Mouse (Mus musculus) heart, embryonic 10.5 days (tissue): ENCODE measurements at regions not wholly inside any gene's neighbourhood (a gene's known extent, or its start where the extent isn't known, plus 50 kb on each side); places are given as distances from the start of the nearest gene placed in this dataset.
A peak's percentile ranks its signal among the peaks of the same experiment; 100 is the strongest.

Source experiments
- DNase-seq: peaks from one replicate; pipeline ENCODE4 v3.0.0-alpha.2; 2017; ENCODE audit warnings: low spot score
- H3K27ac ChIP-seq: fragments of 300-500 bp; sonication (generic); 2 replicates; pipeline ENCODE4 v1.5.1; 2016; ENCODE audit warnings: mild to moderate bottlenecking
- H3K27me3 ChIP-seq: fragments of 300-500 bp; sonication (generic); 2 replicates; pipeline ENCODE4 v1.6.1; 2016; ENCODE audit warnings: mild to moderate bottlenecking; ENCODE audit not compliant: poor library complexity, insufficient read depth, severe bottlenecking
- H3K36me3 ChIP-seq: fragments of 300-500 bp; sonication (generic); 2 replicates; pipeline ENCODE4 v1.6.1; 2016; ENCODE audit warnings: mild to moderate bottlenecking, moderate library complexity
- H3K4me1 ChIP-seq: fragments of 300-500 bp; sonication (generic); 2 replicates; pipeline ENCODE4 v1.6.1; 2016; ENCODE audit warnings: mild to moderate bottlenecking
- H3K4me3 ChIP-seq: fragments of 300-500 bp; sonication (generic); 2 replicates; pipeline ENCODE4 v1.5.1; 2016; ENCODE audit warnings: mild to moderate bottlenecking, moderate library complexity
- H3K9me3 ChIP-seq: fragments of 300-500 bp; sonication (generic); 2 replicates; pipeline ENCODE4 v1.6.1; 2016; ENCODE audit warnings: mild to moderate bottlenecking, moderate library complexity
- WGBS: fragments of 180-500 bp; shearing (Covaris S2); methylation state at CpG from one replicate; pipeline ENCODE4 v1.1.7; 2016; 5-methylcytosine and 5-hydroxymethylcytosine counted together

DNA sequence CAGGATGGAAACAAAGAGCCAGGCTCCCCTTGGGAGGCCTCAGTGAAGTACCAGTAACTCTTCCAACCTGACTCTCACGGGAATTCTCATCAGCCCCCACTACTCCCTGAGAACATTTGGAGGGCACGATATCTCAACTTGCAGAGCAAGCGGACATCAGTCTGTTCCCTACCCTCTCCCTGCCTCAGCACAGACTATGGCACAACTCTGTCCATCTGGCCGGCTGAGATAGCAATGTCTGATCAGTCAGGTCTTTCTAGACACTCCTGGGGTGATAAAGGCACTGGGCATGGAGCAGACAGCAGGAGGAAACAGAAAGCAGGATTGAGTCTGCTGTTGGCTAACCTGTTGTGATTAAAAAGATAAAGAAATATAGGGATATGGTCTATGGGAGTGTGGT, 164.5 kb upstream of the Gm3448 start:
- 22% methylated on average over 4 of the region's 4 CpGs for WGBS
- 0 out of 2 replicates have a peak overlapping the region, but pooled peaks have one; percentile 4 for H3K27ac ChIP-seq
- H3K9me3 ChIP-seq: no peaks in the 10 kb centered on the region
- no peaks in the 10 kb centered on the region for H3K27me3 ChIP-seq
- H3K36me3 ChIP-seq: no peaks in the 10 kb centered on the region
- DNase-seq: peak; percentile 87
- H3K4me1 ChIP-seq: peaks cover 42% of the 10 kb centered on the region
- no peak overlapping the region for H3K4me3 ChIP-seq

DNA sequence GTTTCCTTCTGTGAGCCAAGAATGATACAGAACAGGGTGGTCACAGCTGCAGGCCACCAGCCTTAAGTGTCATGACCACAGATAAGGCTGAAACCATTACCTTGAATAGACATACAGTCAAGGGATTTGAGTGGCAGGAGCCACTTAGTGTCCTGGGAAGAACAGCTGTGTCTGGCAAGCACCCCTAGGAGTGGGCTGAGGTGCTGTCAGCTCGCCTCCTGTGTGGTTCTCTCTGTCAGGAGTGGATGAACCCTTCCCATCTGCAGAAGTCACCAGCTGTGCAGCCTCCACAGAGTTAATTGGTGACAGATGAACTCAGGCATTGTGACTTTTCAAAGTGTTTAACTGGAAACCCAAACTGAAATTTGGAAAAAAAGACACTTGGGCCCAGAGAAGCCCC, 163.2 kb upstream of the Gm3448 start:
- 32% methylated on average over 1 of the region's 1 CpGs for WGBS
- DNase-seq: peak; percentile 83
- no peak overlapping the region for H3K27ac ChIP-seq
- no peaks in the 10 kb centered on the region for H3K27me3 ChIP-seq
- H3K36me3 ChIP-seq: no peaks in the 10 kb centered on the region
- H3K4me1 ChIP-seq: peaks cover 42% of the 10 kb centered on the region
- no peaks in the 10 kb centered on the region for H3K9me3 ChIP-seq
- H3K4me3 ChIP-seq: no peak overlapping the region

GRCm38 (mm10) chr17:15199235-15199634, 157.9 kb upstream of the Gm3448 start:
- Histone ChIP-seq H3K9me3 (no peaks in the 10 kb centered on the region), H3K27me3 (no peaks in the 10 kb centered on the region), H3K36me3 (no peaks in the 10 kb centered on the region), H3K4me1 (peaks cover 18% of the 10 kb centered on the region), H3K4me3 (no peak overlapping the region), H3K27ac (no peak overlapping the region)
- no peak for DNase-seq
- WGBS: 64% methylated on average over 3 of the region's 3 CpGs

DNA sequence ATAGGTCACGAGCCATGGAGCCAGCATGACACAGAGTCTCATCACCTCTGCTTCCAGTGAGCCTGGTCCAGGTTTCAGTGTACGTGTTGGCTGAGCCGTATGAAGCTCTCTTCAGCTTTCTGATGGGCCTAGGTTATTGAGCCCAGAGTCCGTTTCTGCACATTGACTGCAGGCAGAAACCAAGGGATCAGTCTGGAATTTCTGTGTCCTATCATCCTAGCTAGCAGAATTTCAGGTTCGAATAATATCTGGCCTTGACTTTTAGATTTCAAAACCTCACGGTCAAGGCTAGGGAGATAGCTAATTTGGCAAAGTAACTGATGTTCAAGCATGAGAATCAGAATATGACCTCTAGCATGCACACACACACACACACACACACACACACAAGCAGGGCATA, 156.0 kb upstream of the Gm3448 start:
- DNase-seq: no peak
- WGBS: 81% methylated on average over 6 of the region's 6 CpGs
- Histone ChIP-seq H3K4me3 (no peak overlapping the region), H3K27ac (no peak overlapping the region), H3K27me3 (no peaks in the 10 kb centered on the region), H3K36me3 (no peaks in the 10 kb centered on the region), H3K9me3 (no peaks in the 10 kb centered on the region), H3K4me1 (peaks cover 18% of the 10 kb centered on the region)

DNA sequence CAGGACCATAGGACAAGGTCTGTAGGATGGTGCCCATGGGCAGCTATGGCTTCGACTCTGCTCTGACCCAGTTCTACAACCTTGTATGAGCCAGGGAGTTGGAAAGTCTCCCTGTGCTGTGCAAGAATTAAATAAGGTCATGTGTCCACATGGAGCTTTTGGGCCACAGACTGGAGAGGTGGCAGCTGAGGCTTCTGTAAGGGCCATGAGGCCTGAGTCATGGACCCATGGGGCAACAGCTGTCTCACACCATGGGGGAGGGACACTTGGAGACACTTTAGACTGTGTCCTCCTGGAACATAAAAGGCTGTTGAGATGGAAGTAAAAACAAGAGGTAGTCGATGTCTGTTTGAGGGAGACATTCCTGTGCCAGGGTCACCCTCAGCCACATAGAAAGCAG, 154.5 kb upstream of the Gm3448 start:
- 85% methylated on average over 2 of the region's 2 CpGs for WGBS
- Histone ChIP-seq H3K27me3 (no peaks in the 10 kb centered on the region), H3K9me3 (no peaks in the 10 kb centered on the region), H3K27ac (no peak overlapping the region), H3K4me3 (no peak overlapping the region), H3K4me1 (peaks cover 18% of the 10 kb centered on the region), H3K36me3 (no peaks in the 10 kb centered on the region)
- no peak for DNase-seq

- WGBS: 9% methylated on average over 7 of the region's 7 CpGs
- H3K27me3 ChIP-seq: no peaks in the 10 kb centered on the region
- H3K4me3 ChIP-seq: no peak overlapping the region
- no peak for DNase-seq
- H3K36me3 ChIP-seq: no peaks in the 10 kb centered on the region
- H3K9me3 ChIP-seq: no peaks in the 10 kb centered on the region
- H3K27ac ChIP-seq: no peak overlapping the region
- H3K4me1 ChIP-seq: peaks cover 18% of the 10 kb centered on the region
Observed at GRCm38 (mm10) chr17:15194894-15195461, 153.6 kb upstream of the Gm3448 start.

DNA sequence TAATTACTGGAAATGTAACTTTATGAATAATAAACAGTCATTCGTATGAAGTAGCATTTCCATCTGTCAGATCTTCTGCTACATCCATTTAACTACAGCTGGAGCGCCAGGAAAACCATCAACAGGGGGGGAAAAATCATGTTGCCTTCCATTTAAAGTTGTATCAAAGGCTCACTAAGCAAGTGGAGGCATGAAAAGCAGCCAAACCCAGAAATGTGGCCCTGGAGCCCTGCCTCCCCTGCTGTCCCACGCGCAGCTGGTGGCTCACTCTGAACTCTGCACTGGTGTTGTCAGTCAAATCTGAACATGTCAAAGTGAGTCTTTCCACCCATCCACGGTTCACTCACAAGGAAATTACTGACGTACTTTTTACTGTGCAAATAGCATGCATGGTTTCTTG, 152.5 kb upstream of the Gm3448 start:
- peaks cover 18% of the 10 kb centered on the region for H3K4me1 ChIP-seq
- DNase-seq: no peak
- 69% methylated on average over 6 of the region's 6 CpGs for WGBS
- no peaks in the 10 kb centered on the region for H3K9me3 ChIP-seq
- H3K27ac ChIP-seq: no peak overlapping the region
- H3K4me3 ChIP-seq: no peak overlapping the region
- H3K36me3 ChIP-seq: no peaks in the 10 kb centered on the region
- no peaks in the 10 kb centered on the region for H3K27me3 ChIP-seq

GRCm38 (mm10) chr17:15192840-15193239, 151.5 kb upstream of the Gm3448 start:
- no peak for DNase-seq
- 0 out of 2 replicates have a peak, but pooled peaks cover 2% of the 10 kb centered on the region for H3K27me3 ChIP-seq
- H3K9me3 ChIP-seq: no peaks in the 10 kb centered on the region
- no peaks in the 10 kb centered on the region for H3K36me3 ChIP-seq
- no peak overlapping the region for H3K4me3 ChIP-seq
- no peak overlapping the region for H3K27ac ChIP-seq
- H3K4me1 ChIP-seq: peaks cover 16% of the 10 kb centered on the region
- 69% methylated on average over 7 of the region's 7 CpGs for WGBS

GRCm38 (mm10) chr17:15185217-15185616, 143.9 kb upstream of the Gm3448 start:
- peaks cover 38% of the 10 kb centered on the region for H3K27me3 ChIP-seq
- 27% methylated on average over 5 of the region's 5 CpGs for WGBS
- H3K9me3 ChIP-seq: no peaks in the 10 kb centered on the region
- no peak overlapping the region for H3K4me3 ChIP-seq
- no peak for DNase-seq
- no peaks in the 10 kb centered on the region for H3K36me3 ChIP-seq
- H3K4me1 ChIP-seq: no peaks in the 10 kb centered on the region; the same call in 1 of the 2 replicates
- no peak overlapping the region for H3K27ac ChIP-seq

DNA sequence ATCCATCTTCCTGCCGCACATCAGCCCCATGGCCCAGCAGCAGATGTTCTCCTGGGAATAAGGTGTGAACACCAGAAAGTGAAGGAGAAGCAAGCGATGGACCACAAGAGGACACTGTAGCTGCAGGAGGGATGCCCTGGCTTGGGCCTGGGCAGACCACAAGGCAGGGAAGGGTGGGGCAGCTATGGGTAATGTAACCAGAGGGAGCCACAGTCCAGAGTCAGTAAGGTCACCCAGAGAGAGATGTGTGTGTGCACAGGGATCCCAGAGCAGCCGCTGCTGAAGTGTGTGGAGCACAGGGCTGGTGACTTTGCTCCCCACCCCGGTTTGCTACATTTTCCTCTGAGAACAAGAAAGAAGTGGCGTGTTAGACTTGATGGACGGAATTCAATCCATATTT, 142.5 kb upstream of the Gm3448 start:
- H3K4me3 ChIP-seq: no peak overlapping the region
- H3K36me3 ChIP-seq: no peaks in the 10 kb centered on the region
- peaks cover 39% of the 10 kb centered on the region for H3K27me3 ChIP-seq
- H3K4me1 ChIP-seq: no peaks in the 10 kb centered on the region; the same call in 1 of the 2 replicates
- 66% methylated on average over 6 of the region's 6 CpGs for WGBS
- no peak for DNase-seq
- H3K27ac ChIP-seq: no peak overlapping the region
- no peaks in the 10 kb centered on the region for H3K9me3 ChIP-seq

DNA sequence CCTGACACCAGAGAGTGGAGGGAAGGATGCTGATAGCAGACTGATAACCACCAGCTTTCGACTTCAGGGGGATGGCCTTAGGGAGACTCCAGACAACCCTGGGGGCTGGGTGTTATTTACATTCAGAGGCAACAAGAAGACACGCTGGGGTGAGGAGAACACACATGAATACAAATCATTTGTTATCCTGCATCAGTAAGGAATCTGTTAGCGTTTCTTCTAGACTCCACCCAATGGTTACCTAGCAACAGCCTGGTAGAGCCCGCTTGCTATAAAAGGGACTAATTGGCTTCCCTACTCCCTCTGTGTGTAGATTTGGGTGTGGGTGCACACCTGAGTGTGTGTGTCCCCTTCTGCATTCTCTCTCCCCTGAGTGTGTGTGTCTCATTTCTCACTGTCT, 140.8 kb upstream of the Gm3448 start:
- Histone ChIP-seq H3K9me3 (no peaks in the 10 kb centered on the region), H3K27me3 (peaks cover 31% of the 10 kb centered on the region), H3K4me1 (no peaks in the 10 kb centered on the region; the same call in 1 of the 2 replicates), H3K4me3 (no peak overlapping the region), H3K36me3 (no peaks in the 10 kb centered on the region), H3K27ac (no peak overlapping the region)
- no peak for DNase-seq
- 30% methylated on average over 4 of the region's 4 CpGs for WGBS

- Histone ChIP-seq H3K27ac (no peak overlapping the region), H3K9me3 (no peaks in the 10 kb centered on the region), H3K4me3 (no peak overlapping the region), H3K27me3 (peaks cover 31% of the 10 kb centered on the region), H3K36me3 (no peaks in the 10 kb centered on the region), H3K4me1 (no peaks in the 10 kb centered on the region; the same call in 1 of the 2 replicates)
- no peak for DNase-seq
- 54% methylated on average over 10 of the region's 10 CpGs for WGBS
Observed at GRCm38 (mm10) chr17:15180223-15180860, 139.0 kb upstream of the Gm3448 start.

DNA sequence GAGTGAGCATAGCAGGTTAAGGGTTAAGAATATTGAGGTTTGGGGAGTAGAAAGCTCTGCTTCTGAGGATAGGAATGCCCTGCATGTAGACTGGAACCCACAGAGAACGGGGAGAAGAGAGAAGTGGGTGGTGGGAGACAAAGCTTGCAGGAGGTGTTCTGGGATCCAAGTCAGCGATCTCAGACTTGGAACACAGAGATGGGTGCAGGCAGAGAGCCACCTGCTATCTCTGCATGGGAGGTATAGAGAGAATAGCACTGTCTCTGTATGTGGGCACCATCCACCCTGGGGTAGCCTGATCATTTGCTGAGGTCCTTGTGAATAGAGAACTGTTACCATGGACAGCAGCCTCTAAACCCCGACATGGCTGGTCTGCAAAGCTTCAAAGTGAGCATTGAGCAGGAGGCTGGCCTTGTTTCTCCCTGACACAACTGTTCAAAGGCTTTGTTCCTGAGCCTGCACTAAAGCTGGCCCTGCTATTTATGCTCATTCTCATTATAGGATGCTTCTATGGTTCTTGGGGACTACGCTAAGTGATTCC, 138.1 kb upstream of the Gm3448 start:
- no peak for DNase-seq
- Histone ChIP-seq H3K4me3 (no peak overlapping the region), H3K9me3 (no peaks in the 10 kb centered on the region), H3K4me1 (no peaks in the 10 kb centered on the region; the same call in 1 of the 2 replicates), H3K27ac (no peak overlapping the region), H3K36me3 (no peaks in the 10 kb centered on the region), H3K27me3 (peaks cover 25% of the 10 kb centered on the region)
- 62% methylated on average over 4 of the region's 4 CpGs for WGBS
